Mouse (Mus musculus): ENCODE results near the gene Senp7.
"Not testable (repeated sequence)": the region's sequence is repeated elsewhere in the genome, so short reads cannot be mapped to it uniquely, and the experiment has no call there.

Gene Senp7

DNA sequence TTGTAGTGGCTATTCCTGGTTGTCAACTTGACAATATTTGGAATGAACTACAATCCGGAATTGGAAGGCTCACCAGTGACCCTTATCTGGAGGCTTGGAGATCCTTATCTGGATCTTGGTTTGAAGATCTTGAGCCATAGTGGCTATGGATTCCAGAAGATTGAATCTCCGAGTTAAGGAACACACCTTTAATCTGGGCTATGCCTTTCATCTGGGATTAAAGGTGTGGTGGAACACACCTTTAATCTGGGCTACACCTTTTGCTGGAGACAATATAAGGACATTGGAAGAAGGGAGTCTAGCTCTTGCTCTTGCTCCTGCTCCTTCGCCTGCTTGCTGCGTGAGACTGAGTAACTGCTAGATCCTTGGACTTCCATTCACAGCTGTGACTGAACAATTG is at the start of gene Senp7:
Senp7 (plus strand) TSS at position 301 of the 400 bp plus-strand sequence.
- in situ Hi-C loops (cut with MboI; ENCODE audit: unreplicated experiment in 2 of 2): not testable (repeated sequence)

DNA sequence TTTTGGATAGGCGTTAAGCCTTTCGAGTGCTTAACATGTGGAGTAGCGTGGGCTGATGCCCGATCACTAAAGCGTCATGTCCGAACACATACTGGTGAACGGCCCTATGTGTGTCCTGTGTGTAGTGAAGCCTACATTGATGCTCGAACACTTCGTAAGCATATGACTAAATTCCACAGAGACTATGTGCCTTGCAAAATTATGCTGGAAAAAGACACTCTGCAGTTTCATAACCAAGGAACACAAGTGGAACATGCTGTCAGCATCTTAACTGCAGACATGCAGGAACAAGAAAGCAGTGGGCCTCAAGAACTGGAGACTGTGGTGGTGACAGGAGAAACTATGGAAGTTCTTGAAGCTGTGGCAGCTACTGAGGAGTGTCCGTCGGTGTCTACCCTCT is 41.3 kb upstream of the Senp7 start:
- in situ Hi-C loops (cut with MboI; ENCODE audit: unreplicated experiment in 2 of 2): no loop called here

DNA sequence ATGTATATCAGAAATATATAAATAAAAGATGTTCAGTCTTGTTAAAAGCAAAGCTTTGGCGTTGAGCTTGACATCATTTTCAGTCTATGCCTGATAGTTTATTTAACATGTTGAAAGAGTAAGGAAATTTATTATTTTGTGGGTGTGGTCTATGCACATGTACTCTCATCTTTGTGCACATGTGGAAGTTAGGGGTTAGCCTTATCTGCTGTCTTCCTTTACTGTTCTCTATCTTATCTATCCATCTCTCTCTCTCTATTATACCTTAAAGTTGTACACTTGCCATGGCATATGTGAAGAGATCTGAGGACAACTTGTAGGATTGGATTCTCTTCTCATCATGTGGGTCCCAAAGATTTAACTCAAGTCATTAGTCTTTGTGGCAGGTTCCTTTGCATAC is 39.3 kb upstream of the Senp7 start:
- in situ Hi-C loops (cut with MboI; ENCODE audit: unreplicated experiment in 2 of 2): no loop called here

DNA sequence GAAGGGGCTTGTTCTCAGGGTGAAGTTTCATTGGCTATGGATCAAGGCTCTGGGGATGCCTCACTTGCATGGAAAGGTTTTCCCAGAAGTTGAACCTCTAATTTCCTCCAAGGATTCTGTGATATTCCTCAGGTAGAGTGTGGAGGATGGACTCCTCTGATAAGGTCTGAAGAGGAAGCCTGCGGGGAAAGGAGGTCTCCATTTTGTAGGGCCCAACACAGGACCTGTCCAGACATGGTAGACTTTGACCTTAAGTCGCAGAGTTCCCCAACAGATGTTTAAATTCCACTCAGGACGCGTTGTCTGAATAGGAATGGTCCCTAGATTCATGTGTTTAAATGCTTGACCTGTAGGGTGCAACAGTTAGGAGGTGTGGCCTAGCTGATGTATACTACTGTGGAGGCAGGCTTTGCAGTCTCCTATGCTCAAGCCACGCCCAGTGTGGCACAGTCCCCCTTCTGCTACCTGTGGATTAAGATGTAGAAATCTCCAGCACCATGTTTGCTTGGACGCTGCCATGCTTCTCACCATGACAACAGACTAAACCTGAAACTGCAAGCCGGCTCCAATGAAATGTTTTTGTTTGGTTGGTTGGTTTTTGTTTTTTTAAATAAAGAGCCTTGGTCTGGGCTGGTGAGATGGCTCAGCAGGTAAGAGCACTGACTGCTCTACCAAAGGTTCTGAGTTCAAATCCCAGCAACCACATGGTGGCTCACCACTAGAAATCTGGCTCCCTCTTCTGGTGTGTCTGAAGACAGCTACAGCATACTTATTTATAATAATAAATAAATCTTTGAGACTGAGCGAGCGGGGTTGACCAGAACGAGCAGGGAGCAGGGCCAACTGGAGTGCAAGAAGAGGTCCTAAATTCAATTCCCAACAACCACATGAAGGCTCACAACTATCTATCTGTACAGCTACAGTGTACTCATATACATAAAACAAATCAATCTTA is 35.1 kb upstream of the Senp7 start:
- in situ Hi-C loops (cut with MboI; ENCODE audit: unreplicated experiment in 2 of 2): no loop called here

DNA sequence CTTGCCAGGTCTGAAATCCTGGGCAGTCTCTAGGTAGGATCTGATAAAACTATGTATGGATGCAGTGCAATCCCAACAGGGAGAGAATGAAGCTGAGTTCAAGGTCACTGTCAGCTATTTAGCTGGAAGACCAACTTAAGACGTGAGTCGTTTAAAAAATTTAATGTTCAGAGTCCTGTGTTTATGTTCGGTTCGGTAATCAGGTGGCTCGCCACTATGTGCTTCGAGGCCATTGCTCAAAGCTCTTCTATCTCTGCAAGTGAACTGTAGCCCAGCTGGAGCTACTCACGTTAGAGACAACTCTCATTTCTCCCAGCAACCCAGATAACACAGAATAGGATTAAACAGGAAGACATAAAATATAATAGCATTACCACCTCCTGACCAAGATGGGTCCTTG is 34.1 kb upstream of the Senp7 start:
- in situ Hi-C loops (cut with MboI; ENCODE audit: unreplicated experiment in 2 of 2): no loop called here

DNA sequence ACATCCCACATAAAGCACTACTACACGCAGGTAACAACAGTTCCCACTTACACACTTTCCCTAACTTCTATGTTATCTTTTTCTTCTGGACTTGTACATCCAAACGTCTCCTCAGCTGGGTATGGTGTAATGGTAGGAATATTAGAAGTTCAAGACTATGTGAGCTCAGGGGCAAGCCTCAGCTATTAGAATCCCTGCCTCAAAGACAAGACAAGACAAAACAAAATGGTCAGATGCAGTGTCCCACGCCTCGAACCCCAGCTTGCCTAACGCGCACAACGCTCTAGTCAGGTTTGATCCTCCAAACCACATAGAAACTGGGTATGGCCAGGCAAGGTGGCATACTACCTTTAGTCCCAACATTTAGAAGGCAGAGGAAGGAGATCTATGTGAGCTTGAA is 28.5 kb upstream of the Senp7 start:
- in situ Hi-C loops (cut with MboI; ENCODE audit: unreplicated experiment in 2 of 2): no loop called here

DNA sequence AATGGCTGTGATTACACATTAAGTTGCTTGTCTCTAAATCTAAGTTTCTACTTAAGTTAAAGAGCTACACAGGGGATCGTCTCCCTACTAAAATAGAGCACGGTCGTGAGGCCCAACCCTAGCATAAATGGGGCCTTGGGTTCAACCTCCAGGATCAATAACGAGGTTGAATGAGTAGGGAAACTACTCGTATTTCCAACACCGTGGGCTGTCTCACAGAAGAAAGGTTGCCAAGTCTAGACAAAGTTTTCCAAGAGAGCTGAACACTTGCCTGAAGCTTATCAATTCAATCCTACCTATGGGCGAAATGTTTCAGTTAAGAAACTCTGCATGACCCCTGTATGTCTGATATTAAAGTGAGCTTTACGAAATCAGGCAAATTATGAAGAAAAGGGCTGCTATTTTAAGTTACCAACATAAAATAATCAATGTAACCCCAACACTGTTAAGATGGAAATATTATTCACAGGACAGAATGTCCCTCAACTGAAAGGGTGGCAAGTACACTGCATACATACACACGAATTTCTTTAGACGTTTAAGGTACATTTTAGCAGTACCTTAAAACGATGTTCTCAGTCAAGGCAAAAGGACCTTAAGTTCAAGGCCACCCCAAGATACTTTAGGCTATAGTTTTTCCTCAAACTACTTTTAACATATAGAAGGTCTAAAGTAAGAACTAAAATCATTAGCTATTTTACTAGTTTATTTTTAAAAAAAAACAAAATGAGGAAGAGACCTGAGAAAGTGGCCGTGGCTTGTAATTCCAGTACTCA is 20.1 kb upstream of the Senp7 start:
- in situ Hi-C loops (cut with MboI; ENCODE audit: unreplicated experiment in 2 of 2): loop anchor here (5.0 kb wide), 2 partner anchors 39 to 56 kb away; partner anchors contain the start of gene Zbtb11 (in 1 of the 2)

DNA sequence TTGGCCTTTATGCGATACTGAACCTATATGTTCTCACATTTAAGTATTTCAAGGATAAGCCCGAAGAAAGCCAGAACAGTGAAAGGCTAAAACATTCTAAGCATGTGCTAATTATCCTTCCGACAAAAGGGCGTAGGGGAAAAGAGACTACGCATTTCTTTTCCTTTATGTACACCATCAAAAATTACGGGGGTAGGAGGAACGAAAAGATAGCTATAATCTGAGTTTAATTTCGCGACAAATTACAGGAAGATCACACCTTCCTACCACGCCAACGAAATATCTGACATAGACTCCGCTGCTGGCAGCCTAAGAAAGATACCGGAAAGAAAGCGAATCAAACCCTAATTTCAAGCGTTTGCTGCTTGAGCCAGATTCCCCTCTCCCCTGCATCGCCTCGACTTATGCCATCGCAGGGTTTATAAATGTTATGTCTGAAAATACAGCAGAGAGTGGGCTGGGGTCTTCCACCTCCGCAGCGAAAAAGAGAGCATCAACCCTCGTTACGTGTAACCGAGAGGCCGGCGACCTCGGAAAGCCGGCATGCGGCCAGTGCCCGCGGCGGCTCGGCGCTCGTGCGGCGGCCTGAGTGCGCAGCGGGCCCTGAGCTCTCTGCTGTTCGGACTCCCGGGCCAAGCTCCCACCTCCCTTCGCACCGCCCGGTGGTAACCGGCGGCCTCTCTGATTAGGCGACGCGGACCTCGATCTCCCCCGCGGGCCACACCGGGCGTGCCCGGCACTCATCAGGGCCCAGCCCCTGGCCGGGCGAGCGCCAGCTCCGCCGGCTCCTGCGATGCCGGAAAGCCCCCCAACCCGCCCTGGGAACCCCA is 19.2 kb upstream of the Senp7 start:
- in situ Hi-C loops (cut with MboI; ENCODE audit: unreplicated experiment in 2 of 2): loop anchor here (5.0 kb wide), 2 partner anchors 38 to 57 kb away; partner anchors contain the start of gene Zbtb11 (in 1 of the 2)

DNA sequence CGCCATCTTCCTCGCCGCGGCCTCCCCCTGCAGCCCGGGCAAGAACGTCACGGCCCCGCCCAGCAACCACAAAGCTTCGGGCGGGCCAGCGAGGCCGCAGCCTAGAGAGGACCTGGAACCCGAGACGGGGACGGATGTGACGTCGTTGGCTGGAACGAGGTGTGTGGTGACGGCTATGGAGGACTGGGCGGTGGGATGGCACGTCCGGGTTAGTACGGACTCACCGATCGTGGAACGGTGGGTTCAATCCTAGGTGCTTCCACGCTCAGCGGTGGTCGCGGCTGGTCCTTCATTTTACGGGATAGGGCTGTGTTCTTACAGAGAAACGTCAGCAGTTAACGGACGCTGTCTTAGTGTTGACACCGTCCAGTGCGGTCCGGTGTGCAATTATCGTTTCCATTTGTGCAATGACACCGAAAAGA is 18.5 kb upstream of the Senp7 start, which contains the start of gene Pcnp:
Pcnp (minus strand) TSS at position 79 of the 422 bp plus-strand sequence.
- in situ Hi-C loops (cut with MboI; ENCODE audit: unreplicated experiment in 2 of 2): loop anchor here (5.0 kb wide), 2 partner anchors 38 to 57 kb away; partner anchors contain the start of gene Zbtb11 (in 2 of the 2)

DNA sequence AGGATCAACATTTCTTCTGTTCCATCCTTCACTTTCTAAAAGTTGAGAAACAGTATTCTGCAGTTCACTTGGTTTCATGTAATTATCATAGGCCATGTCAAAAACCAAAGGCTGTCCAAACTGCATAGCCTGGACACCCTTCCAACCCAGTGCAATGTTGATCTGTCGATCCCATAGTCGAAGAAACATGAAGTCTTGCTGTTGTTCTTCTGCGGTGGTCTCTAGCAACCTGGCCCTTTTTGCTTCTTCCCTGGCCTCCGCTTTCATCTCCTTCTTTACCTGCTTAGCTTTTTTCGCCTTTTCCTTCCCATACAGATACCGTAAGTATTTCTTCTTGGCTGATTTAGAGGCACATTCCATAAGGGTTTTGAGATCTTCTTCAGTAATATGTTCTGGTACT is 13.6 kb upstream of the Senp7 start:
- in situ Hi-C loops (cut with MboI; ENCODE audit: unreplicated experiment in 2 of 2): loop anchor here (5.0 kb wide), 2 partner anchors 33 to 62 kb away; partner anchors contain the start of gene Zbtb11 (in 1 of the 2)

DNA sequence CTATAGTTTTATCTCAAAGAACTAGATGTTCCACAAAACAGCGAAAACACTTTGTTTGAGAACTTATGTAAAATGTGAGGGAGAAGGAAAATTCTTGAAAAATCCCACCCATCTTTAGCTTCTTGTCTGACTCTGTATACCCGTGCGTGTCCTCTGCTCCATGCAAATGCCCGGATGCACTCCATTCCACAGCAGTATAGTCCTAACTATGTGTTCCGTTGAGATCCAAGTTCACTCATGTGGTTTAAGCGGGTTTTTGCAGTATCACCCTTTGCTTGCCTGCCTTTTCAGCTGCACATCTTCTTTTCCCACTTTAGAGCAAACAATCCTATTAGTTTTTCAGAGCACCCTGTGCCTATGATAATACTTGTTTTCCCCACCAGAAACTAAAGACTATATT is 11.6 kb upstream of the Senp7 start:
- in situ Hi-C loops (cut with MboI; ENCODE audit: unreplicated experiment in 2 of 2): no loop called here

DNA sequence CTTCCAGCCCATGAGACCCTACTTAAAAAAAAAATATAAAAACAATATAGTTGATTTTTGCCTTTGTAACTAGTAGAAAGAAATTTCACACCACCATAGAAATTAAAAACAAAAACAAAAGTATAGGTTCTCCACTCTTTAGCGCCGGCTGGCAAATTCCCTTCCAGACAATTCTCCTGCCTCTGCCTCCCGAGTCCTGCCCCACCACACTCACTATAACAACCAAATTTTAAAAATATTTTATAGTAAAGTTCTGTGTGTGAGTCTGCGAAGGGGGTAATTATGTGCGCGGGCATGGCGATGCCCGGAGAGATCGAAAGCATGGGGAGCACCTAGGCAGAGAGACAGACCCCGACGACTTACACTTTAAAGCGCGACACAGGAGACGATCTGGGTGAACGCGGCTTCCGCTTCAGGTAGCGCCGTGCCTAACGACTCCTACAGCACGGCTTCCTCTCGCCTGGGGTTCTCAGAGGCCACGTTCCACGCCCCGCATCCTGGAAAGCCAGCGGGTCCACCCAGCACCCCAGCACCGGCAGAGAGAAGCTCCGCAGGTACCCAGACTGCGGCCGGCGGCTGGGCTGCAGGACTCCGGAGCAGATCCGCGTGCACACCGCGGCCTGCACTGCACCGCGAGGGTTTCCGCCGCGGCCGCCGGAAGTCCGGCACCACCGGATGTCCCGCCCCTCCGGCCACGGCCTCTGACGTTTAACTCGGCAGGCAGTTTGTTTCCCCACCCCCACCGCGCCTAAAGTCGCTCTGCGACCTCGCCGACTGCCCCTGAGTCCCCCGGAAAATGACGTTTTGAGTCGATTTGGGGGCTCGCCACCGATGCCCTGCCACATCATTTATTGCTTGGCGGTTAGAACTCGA is 10.8 kb upstream of the Senp7 start, which contains the start of gene Trmt10c:
Trmt10c (minus strand) TSS at position 682 of the 873 bp plus-strand sequence.
- in situ Hi-C loops (cut with MboI; ENCODE audit: unreplicated experiment in 2 of 2): no loop called here

DNA sequence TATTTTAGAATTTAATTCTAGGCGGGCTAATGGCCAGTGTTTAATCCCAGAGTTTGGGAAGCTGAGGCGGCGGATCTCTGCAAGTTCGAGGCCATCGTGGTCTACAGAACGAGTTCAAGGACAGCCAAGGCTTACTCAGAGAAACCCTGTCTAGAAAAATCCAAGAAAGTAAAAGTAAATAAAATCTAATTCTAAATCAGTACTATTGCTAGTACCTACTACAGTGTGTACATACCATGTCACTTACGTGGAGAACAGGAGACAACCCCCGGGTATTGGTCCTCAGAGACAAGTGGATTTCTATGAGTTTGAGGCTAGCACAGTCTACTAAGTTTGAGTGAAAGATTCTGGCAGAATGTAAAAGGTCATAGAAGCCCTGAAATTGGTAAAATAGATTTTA is 10.0 kb upstream of the Senp7 start:
- in situ Hi-C loops (cut with MboI; ENCODE audit: unreplicated experiment in 2 of 2): no loop called here

DNA sequence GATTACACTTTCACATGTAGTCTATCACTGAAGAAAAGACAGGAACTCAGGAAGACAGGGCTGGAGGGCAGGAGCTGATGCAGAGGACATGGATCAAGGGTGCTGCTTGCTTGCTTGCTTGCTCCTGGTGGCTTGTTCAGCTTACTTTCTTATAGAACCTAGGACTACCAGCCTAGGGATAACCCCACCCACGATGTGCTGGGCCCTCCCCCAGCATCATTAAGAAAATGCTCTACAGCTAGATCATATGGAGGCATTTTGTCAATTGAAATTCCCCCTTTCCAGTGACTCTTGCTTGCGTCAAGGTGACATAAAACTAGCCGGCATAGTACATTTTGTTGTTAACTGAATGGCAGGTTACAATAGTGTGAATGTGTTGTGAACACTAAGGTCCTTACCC is 7.8 kb downstream of the Senp7 start:
- in situ Hi-C loops (cut with MboI; ENCODE audit: unreplicated experiment in 2 of 2): no loop called here

DNA sequence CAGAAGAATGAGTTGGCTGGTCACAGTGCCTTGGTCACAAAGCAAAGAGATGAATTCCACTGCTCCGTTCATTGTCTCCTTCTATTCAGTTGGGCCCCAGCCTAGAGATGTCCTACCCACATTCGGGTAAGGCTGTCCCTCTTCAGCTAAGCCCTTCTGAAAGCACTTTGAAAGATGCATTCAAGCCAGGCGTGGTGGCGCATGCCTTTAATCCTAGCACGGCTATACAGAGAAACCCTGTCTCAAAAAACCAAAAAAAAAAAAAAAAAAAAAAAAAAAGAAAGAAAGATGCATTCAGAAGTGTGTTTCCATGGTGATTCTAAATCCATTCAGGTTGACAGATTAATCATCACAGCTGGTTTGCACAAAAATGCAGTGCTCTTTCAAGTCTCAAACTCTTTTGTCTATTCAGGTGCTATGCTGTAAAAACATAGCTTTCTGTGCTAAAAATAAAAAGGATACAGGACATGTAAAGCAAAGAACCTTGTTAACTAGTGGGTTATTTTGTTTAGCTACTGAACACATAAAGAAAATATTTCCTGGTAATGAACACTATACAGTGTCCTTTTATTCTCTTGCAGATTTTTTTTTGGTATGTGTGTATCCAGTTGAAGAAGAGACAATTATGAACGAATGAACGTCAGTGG is 8.9 kb downstream of the Senp7 start:
- in situ Hi-C loops (cut with MboI; ENCODE audit: unreplicated experiment in 2 of 2): no loop called here

DNA sequence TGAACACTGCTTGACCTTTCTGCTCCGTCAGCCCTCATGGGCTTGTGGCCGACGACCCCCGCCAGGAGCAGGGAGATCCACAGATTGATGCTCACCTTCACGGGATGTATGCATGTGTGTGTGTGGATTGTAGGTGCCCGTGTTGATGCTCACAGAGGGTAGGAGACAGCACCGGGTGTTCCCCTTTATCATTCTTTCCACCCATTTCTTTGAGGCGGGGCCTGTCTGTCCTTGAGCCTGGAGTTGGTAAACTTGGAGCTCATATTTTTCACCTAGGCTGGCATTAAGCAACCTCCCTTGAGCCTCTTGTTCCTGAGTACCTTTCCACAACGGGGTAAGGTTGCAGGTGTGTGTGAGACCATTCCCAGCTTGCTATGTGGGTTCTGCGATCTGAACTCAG is 10.0 kb downstream of the Senp7 start:
- in situ Hi-C loops (cut with MboI; ENCODE audit: unreplicated experiment in 2 of 2): no loop called here

DNA sequence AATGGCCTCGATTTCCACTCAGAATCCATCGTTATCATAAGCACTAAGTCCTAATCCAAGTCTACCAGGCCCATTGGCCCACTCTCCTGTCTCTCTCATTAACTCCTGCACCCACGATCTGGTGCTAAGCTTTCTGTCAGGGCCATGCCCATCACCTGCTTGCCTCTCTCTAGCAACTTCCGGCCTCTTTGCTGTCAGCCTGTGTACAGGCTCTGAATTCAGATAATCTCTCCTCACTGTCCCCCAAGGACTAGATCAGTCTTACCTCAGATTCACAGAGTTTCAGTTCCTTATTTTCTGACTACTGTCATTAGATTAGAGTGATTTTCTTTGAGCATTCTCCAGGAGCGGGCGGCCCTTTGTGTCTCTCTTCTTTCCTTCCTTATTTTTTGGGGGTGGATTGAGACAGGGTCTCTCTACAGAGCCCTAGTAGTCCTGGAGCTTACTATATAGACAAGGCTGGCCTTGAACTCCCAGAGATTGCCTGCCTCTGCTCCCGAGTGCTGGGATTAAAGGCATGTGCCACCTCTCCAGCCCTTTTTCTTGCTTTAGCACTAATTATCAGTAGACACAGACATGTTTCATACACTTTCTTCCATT is 14.0 kb downstream of the Senp7 start:
- in situ Hi-C loops (cut with MboI; ENCODE audit: unreplicated experiment in 2 of 2): no loop called here

DNA sequence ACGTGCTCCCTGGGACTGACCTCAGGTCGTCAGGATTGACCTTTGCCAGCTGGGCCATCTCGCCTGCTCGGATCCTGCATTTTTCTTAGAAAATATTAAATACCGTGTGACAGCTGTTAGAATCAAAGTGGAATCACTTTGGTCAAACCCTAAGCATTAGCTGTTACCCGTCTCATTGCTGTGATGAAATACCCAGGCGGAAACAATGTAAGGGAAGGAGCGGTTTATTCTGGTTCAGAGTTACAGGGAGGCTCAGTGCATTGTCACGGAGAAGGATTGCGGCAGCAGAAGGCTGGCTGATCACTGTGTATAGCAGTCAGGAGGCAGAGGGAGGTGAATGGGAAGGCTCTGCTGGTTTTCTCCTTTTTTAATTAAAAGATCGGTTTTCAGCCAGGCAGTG is 14.8 kb downstream of the Senp7 start:
- in situ Hi-C loops (cut with MboI; ENCODE audit: unreplicated experiment in 2 of 2): no loop called here
